9 mouse cellular contexts compared by ENCODE assay signal in genomic region chr1:55665828-55666673, GRCm38 (mm10).
DNase-seq lines count a peak whose midpoint lies in the region; ATAC-seq and TF ChIP-seq lines count a peak whose summit lies in the region.
"Had no signal": no experiment of that assay in that cellular context is flagged by ENCODE, and none has a peak within 500 bp of the region (broad histone marks: within the 10 kb centered on the region; RNA-seq: fewer than 3 reads in every experiment).

No protein-coding gene starts in this region.

- no peaks in the 10 kb centered on the region for H3K36me3 ChIP-seq in neural tube, embryonic 13.5 days
- H3K36me3 ChIP-seq: limb, embryonic 12.5 days had no signal

- ATAC-seq in neural tube, embryonic 13.5 days (ENCODE audit: low read depth) = peak; percentile 70

- no peaks in the 10 kb centered on the region for H3K9me3 ChIP-seq in neural tube, embryonic 13.5 days
- H3K9me3 ChIP-seq: limb, embryonic 12.5 days had no signal

- peak; percentile 63 for DNase-seq in right cerebral cortex, adult 18-20 months
- DNase-seq in right cerebral cortex, postnatal 14 days = no peak
- peak; percentile 33 for DNase-seq in fibroblast of lung, adult 2 months (ENCODE audit: low read depth)
- peak; percentile 53 to 57 for DNase-seq in layer of hippocampus, adult 2 months (ENCODE audit: low spot score in 2 of 2)
- no peak for DNase-seq in yolk sac, embryonic 10.5 days (ENCODE audit: low spot score)
- no peak for DNase-seq in spleen, adult 18-20 months
- DNase-seq in lung, postnatal 25 days (ENCODE audit: low spot score) = no peak

- peak overlapping the region; percentile 45; the same call in 1 of the 2 replicates for H3K9ac ChIP-seq in neural tube, embryonic 13.5 days
- H3K9ac ChIP-seq: limb, embryonic 12.5 days had no signal

- peak; percentile 26; the same call in 1 of the 2 replicates for TF ChIP-seq CTCF in layer of hippocampus, adult 2 months (conservative IDR thresholded peaks at IDR 0.05)

- peak overlapping the region; percentile 40 for H3K4me3 ChIP-seq in layer of hippocampus, adult 2 months
- no peak overlapping the region for H3K4me3 ChIP-seq in neural tube, embryonic 13.5 days
- H3K4me3 ChIP-seq: limb, embryonic 12.5 days had no signal

- H3K4me1 ChIP-seq in neural tube, embryonic 13.5 days (replicated peaks) = peaks cover 37% of the 10 kb centered on the region
- H3K4me1 ChIP-seq: limb, embryonic 12.5 days had no signal

- H3K27me3 ChIP-seq in neural tube, embryonic 13.5 days = no peaks in the 10 kb centered on the region
- H3K27me3 ChIP-seq: limb, embryonic 12.5 days had no signal

- peak overlapping the region; percentile 25; the same call in 1 of the 2 replicates for H3K4me2 ChIP-seq in neural tube, embryonic 13.5 days
- H3K4me2 ChIP-seq: limb, embryonic 12.5 days had no signal

- H3K27ac ChIP-seq in layer of hippocampus, adult 2 months = peak overlapping the region; percentile 75
- peak overlapping the region; percentile 83 for H3K27ac ChIP-seq in neural tube, embryonic 13.5 days (replicated peaks)
- H3K27ac ChIP-seq: limb, embryonic 12.5 days had no signal

- WGBS in neural tube, embryonic 13.5 days = 20% methylated on average over 11 of the region's 11 CpGs

Comparison
In these comparisons a context has a peak if more than half of its experiments do, and no peak if none do; other contexts are left out.
1. DNase-seq: peak in right cerebral cortex, adult 18-20 months (single experiment), fibroblast of lung, adult 2 months (single experiment) and layer of hippocampus, adult 2 months (2 of 2); none in right cerebral cortex, postnatal 14 days (single experiment), yolk sac, embryonic 10.5 days (single experiment), spleen, adult 18-20 months (0 of 2) and lung, postnatal 25 days (single experiment).